Mouse (Mus musculus): ENCODE measurements at regions not wholly inside any gene's neighbourhood (a gene's known extent, or its start where the extent isn't known, plus 50 kb on each side); places are given as distances from the start of the nearest gene placed in this dataset.

GRCm38 (mm10) chr10:38458975-38459374, 362.6 kb downstream of the Rfpl4b start:
- 48% methylated on average over 3 of the region's 3 CpGs for WGBS
- Histone ChIP-seq H3K36me3 (ENCODE audit: control insufficient read depth, insufficient read depth, low read length) (no peaks in the 10 kb centered on the region), H3K27ac (ENCODE audit: low read length) (no peak overlapping the region), H3K9me3 (replicated peaks; ENCODE audit: control insufficient read depth, low read length) (no peaks in the 10 kb centered on the region), H3K9ac (ENCODE audit: low read length) (no peak overlapping the region), H3K27me3 (ENCODE audit: control insufficient read depth, insufficient read depth, low read length) (no peaks in the 10 kb centered on the region), H3K4me2 (ENCODE audit: low read depth, low read length) (no peak overlapping the region), H3K4me3 (replicated peaks; ENCODE audit: low read length) (no peak overlapping the region), H3K4me1 (ENCODE audit: control insufficient read depth, insufficient read depth, low read length) (no peaks in the 10 kb centered on the region)
- ATAC-seq (ENCODE audit: insufficient read depth, low FRiP score): no peak

- no peak for ATAC-seq (ENCODE audit: insufficient read depth, low FRiP score)
- Histone ChIP-seq H3K9ac (ENCODE audit: low read length) (no peak overlapping the region), H3K27ac (ENCODE audit: low read length) (no peak overlapping the region), H3K36me3 (ENCODE audit: control insufficient read depth, insufficient read depth, low read length) (no peaks in the 10 kb centered on the region), H3K4me3 (replicated peaks; ENCODE audit: low read length) (no peak overlapping the region), H3K27me3 (ENCODE audit: control insufficient read depth, insufficient read depth, low read length) (no peaks in the 10 kb centered on the region), H3K9me3 (replicated peaks; ENCODE audit: control insufficient read depth, low read length) (no peaks in the 10 kb centered on the region), H3K4me1 (ENCODE audit: control insufficient read depth, insufficient read depth, low read length) (no peaks in the 10 kb centered on the region), H3K4me2 (ENCODE audit: low read depth, low read length) (no peak overlapping the region)
- 35% methylated on average over 3 of the region's 3 CpGs for WGBS
Observed at GRCm38 (mm10) chr10:38458424-38458823, 363.2 kb downstream of the Rfpl4b start.

GRCm38 (mm10) chr10:38456786-38457185, 364.8 kb downstream of the Rfpl4b start:
- no peak for ATAC-seq (ENCODE audit: insufficient read depth, low FRiP score)
- H3K9me3 ChIP-seq (replicated peaks; ENCODE audit: control insufficient read depth, low read length): no peaks in the 10 kb centered on the region

GRCm38 (mm10) chr10:38449263-38449662, 372.3 kb downstream of the Rfpl4b start:
- Histone ChIP-seq H3K27ac (ENCODE audit: low read length) (no peak overlapping the region), H3K9me3 (replicated peaks; ENCODE audit: control insufficient read depth, low read length) (no peaks in the 10 kb centered on the region), H3K27me3 (ENCODE audit: control insufficient read depth, insufficient read depth, low read length) (no peaks in the 10 kb centered on the region), H3K9ac (ENCODE audit: low read length) (no peak overlapping the region), H3K4me3 (replicated peaks; ENCODE audit: low read length) (no peak overlapping the region), H3K4me1 (ENCODE audit: control insufficient read depth, insufficient read depth, low read length) (no peaks in the 10 kb centered on the region), H3K4me2 (ENCODE audit: low read depth, low read length) (no peak overlapping the region), H3K36me3 (ENCODE audit: control insufficient read depth, insufficient read depth, low read length) (no peaks in the 10 kb centered on the region)
- whole genome bisulfite sequencing: 79% methylated on average over 4 of the region's 4 CpGs
- ATAC-seq (ENCODE audit: insufficient read depth, low FRiP score): no peak

More at GRCm38 (mm10) chr10:38456786-38457185, 364.8 kb downstream of the Rfpl4b start:
- H3K4me1 ChIP-seq (ENCODE audit: control insufficient read depth, insufficient read depth, low read length): no peaks in the 10 kb centered on the region
- no peaks in the 10 kb centered on the region for H3K36me3 ChIP-seq (ENCODE audit: control insufficient read depth, insufficient read depth, low read length)
- H3K27ac ChIP-seq (ENCODE audit: low read length): no peak overlapping the region
- no peak overlapping the region for H3K4me2 ChIP-seq (ENCODE audit: low read depth, low read length)
- no peak overlapping the region for H3K4me3 ChIP-seq (replicated peaks; ENCODE audit: low read length)
- no peak overlapping the region for H3K9ac ChIP-seq (ENCODE audit: low read length)
- H3K27me3 ChIP-seq (ENCODE audit: control insufficient read depth, insufficient read depth, low read length): no peaks in the 10 kb centered on the region

- no peak overlapping the region for H3K27ac ChIP-seq (ENCODE audit: low read length)
- no peaks in the 10 kb centered on the region for H3K36me3 ChIP-seq (ENCODE audit: control insufficient read depth, insufficient read depth, low read length)
- no peak overlapping the region for H3K4me2 ChIP-seq (ENCODE audit: low read depth, low read length)
- 91% methylated on average over 1 of the region's 1 CpGs for WGBS
- H3K27me3 ChIP-seq (ENCODE audit: control insufficient read depth, insufficient read depth, low read length): no peaks in the 10 kb centered on the region
- no peak overlapping the region for H3K9ac ChIP-seq (ENCODE audit: low read length)
- no peaks in the 10 kb centered on the region for H3K4me1 ChIP-seq (ENCODE audit: control insufficient read depth, insufficient read depth, low read length)
- no peak overlapping the region for H3K4me3 ChIP-seq (replicated peaks; ENCODE audit: low read length)
- ATAC-seq (ENCODE audit: insufficient read depth, low FRiP score): no peak
- no peaks in the 10 kb centered on the region for H3K9me3 ChIP-seq (replicated peaks; ENCODE audit: control insufficient read depth, low read length)
Observed at GRCm38 (mm10) chr10:38447706-38448105, 373.9 kb downstream of the Rfpl4b start.

- Histone ChIP-seq H3K4me2 (ENCODE audit: low read depth, low read length) (no peak overlapping the region), H3K27ac (ENCODE audit: low read length) (no peak overlapping the region), H3K9me3 (replicated peaks; ENCODE audit: control insufficient read depth, low read length) (no peaks in the 10 kb centered on the region), H3K36me3 (ENCODE audit: control insufficient read depth, insufficient read depth, low read length) (no peaks in the 10 kb centered on the region), H3K4me3 (replicated peaks; ENCODE audit: low read length) (no peak overlapping the region), H3K9ac (ENCODE audit: low read length) (no peak overlapping the region), H3K4me1 (ENCODE audit: control insufficient read depth, insufficient read depth, low read length) (no peaks in the 10 kb centered on the region), H3K27me3 (ENCODE audit: control insufficient read depth, insufficient read depth, low read length) (no peaks in the 10 kb centered on the region)
- ATAC-seq (ENCODE audit: insufficient read depth, low FRiP score): no peak
Observed at GRCm38 (mm10) chr10:38447256-38447655, 374.3 kb downstream of the Rfpl4b start.

- H3K4me1 ChIP-seq (ENCODE audit: control insufficient read depth, insufficient read depth, low read length): no peaks in the 10 kb centered on the region
- WGBS: 85% methylated on average over 2 of the region's 2 CpGs
- no peak for ATAC-seq (ENCODE audit: insufficient read depth, low FRiP score)
Observed at GRCm38 (mm10) chr10:38439286-38439685, 382.3 kb downstream of the Rfpl4b start.

GRCm38 (mm10) chr10:38436907-38437306, 384.7 kb downstream of the Rfpl4b start:
- H3K27me3 ChIP-seq (ENCODE audit: control insufficient read depth, insufficient read depth, low read length): no peaks in the 10 kb centered on the region
- no peaks in the 10 kb centered on the region for H3K36me3 ChIP-seq (ENCODE audit: control insufficient read depth, insufficient read depth, low read length)
- no peak for ATAC-seq (ENCODE audit: insufficient read depth, low FRiP score)
- H3K4me3 ChIP-seq (replicated peaks; ENCODE audit: low read length): no peak overlapping the region
- H3K4me2 ChIP-seq (ENCODE audit: low read depth, low read length): no peak overlapping the region
- no peak overlapping the region for H3K9ac ChIP-seq (ENCODE audit: low read length)
- H3K27ac ChIP-seq (ENCODE audit: low read length): no peak overlapping the region
- no peaks in the 10 kb centered on the region for H3K9me3 ChIP-seq (replicated peaks; ENCODE audit: control insufficient read depth, low read length)
- H3K4me1 ChIP-seq (ENCODE audit: control insufficient read depth, insufficient read depth, low read length): no peaks in the 10 kb centered on the region
- WGBS: 84% methylated on average over 3 of the region's 3 CpGs

More at GRCm38 (mm10) chr10:38439286-38439685, 382.3 kb downstream of the Rfpl4b start:
- no peaks in the 10 kb centered on the region for H3K9me3 ChIP-seq (replicated peaks; ENCODE audit: control insufficient read depth, low read length)
- H3K9ac ChIP-seq (ENCODE audit: low read length): no peak overlapping the region
- H3K27me3 ChIP-seq (ENCODE audit: control insufficient read depth, insufficient read depth, low read length): no peaks in the 10 kb centered on the region
- H3K27ac ChIP-seq (ENCODE audit: low read length): no peak overlapping the region
- H3K4me2 ChIP-seq (ENCODE audit: low read depth, low read length): no peak overlapping the region
- H3K36me3 ChIP-seq (ENCODE audit: control insufficient read depth, insufficient read depth, low read length): no peaks in the 10 kb centered on the region
- no peak overlapping the region for H3K4me3 ChIP-seq (replicated peaks; ENCODE audit: low read length)

GRCm38 (mm10) chr10:38421541-38421940, 400.0 kb downstream of the Rfpl4b start:
- Histone ChIP-seq H3K9ac (ENCODE audit: low read length) (no peak overlapping the region), H3K27ac (ENCODE audit: low read length) (no peak overlapping the region), H3K4me3 (replicated peaks; ENCODE audit: low read length) (no peak overlapping the region), H3K9me3 (replicated peaks; ENCODE audit: control insufficient read depth, low read length) (no peaks in the 10 kb centered on the region), H3K4me1 (ENCODE audit: control insufficient read depth, insufficient read depth, low read length) (no peaks in the 10 kb centered on the region), H3K27me3 (ENCODE audit: control insufficient read depth, insufficient read depth, low read length) (no peaks in the 10 kb centered on the region), H3K36me3 (ENCODE audit: control insufficient read depth, insufficient read depth, low read length) (no peaks in the 10 kb centered on the region), H3K4me2 (ENCODE audit: low read depth, low read length) (no peak overlapping the region)
- ATAC-seq (ENCODE audit: insufficient read depth, low FRiP score): no peak
- WGBS: 86% methylated on average over 3 of the region's 3 CpGs

GRCm38 (mm10) chr10:38419771-38420170, 401.8 kb downstream of the Rfpl4b start:
- H3K27me3 ChIP-seq (ENCODE audit: control insufficient read depth, insufficient read depth, low read length): no peaks in the 10 kb centered on the region
- H3K27ac ChIP-seq (ENCODE audit: low read length): no peak overlapping the region
- H3K4me1 ChIP-seq (ENCODE audit: control insufficient read depth, insufficient read depth, low read length): no peaks in the 10 kb centered on the region
- H3K9me3 ChIP-seq (replicated peaks; ENCODE audit: control insufficient read depth, low read length): no peaks in the 10 kb centered on the region
- H3K4me3 ChIP-seq (replicated peaks; ENCODE audit: low read length): no peak overlapping the region
- no peaks in the 10 kb centered on the region for H3K36me3 ChIP-seq (ENCODE audit: control insufficient read depth, insufficient read depth, low read length)
- no peak overlapping the region for H3K9ac ChIP-seq (ENCODE audit: low read length)
- ATAC-seq (ENCODE audit: insufficient read depth, low FRiP score): no peak
- H3K4me2 ChIP-seq (ENCODE audit: low read depth, low read length): no peak overlapping the region
